Mouse (Mus musculus) spleen, postnatal 4 days (tissue): ENCODE measurements around the gene Meox2.
A peak's percentile ranks its signal among the peaks of the same experiment; 100 is the strongest.
"Not testable (repeated sequence)": the region's sequence is repeated elsewhere in the genome, so short reads cannot be mapped to it uniquely, and the experiment has no call there.

Source experiments
- DNase-seq, 2 experiments: peaks; one replicate each; pipeline ENCODE4 v3.0.0; 2022; ENCODE audit warnings: low spot score in 2 of 2

Gene Meox2

GRCm38 (mm10) chr12:37108390-37108738 lies at the start of gene Meox2:
Meox2 (plus strand) TSS chr12:37108540.
- DNase-seq, result no peak

GRCm38 (mm10) chr12:37072636-37073035 lies 35.7 kb upstream of the Meox2 start:
- no peak for DNase-seq

- DNase-seq, result no peak
These were observed 31.0 kb upstream of the Meox2 start for GRCm38 (mm10) chr12:37077308-37077707.

- DNase-seq, result not testable (repeated sequence)
These were observed 28.3 kb upstream of the Meox2 start for GRCm38 (mm10) chr12:37080005-37080404.

- DNase-seq, result no peak
These were observed 1.8 kb upstream of the Meox2 start for GRCm38 (mm10) chr12:37106541-37106940.

- DNase-seq, result no peak
These were observed 1.2 kb upstream of the Meox2 start for GRCm38 (mm10) chr12:37107150-37107549.

GRCm38 (mm10) chr12:37107713-37108389 lies 489 bp upstream of the Meox2 start:
- no peak for DNase-seq

GRCm38 (mm10) chr12:37108819-37109473 lies 606 bp downstream of the Meox2 start:
- DNase-seq, result peak in 1 of 2 experiments; percentile 11

- DNase-seq, result no peak
These were observed 1.2 kb downstream of the Meox2 start for GRCm38 (mm10) chr12:37109474-37110012.

- DNase-seq, result no peak
These were observed 2.6 kb downstream of the Meox2 start for GRCm38 (mm10) chr12:37110977-37111376.

- DNase-seq, result no peak
These were observed 10.9 kb downstream of the Meox2 start for GRCm38 (mm10) chr12:37119246-37119645.

GRCm38 (mm10) chr12:37123763-37124162 lies 15.4 kb downstream of the Meox2 start:
- DNase-seq, result no peak

GRCm38 (mm10) chr12:37142080-37142703 lies 33.9 kb downstream of the Meox2 start:
- no peak for DNase-seq

- no peak for DNase-seq
These were observed 35.5 kb downstream of the Meox2 start for GRCm38 (mm10) chr12:37143879-37144278.

- DNase-seq, result no peak
These were observed 59.4 kb downstream of the Meox2 start for GRCm38 (mm10) chr12:37167742-37168141.

GRCm38 (mm10) chr12:37173324-37173723 lies 65.0 kb downstream of the Meox2 start:
- no peak for DNase-seq

- DNase-seq, result peak in 1 of 2 experiments; percentile 7
These were observed 75.3 kb downstream of the Meox2 start for GRCm38 (mm10) chr12:37183689-37184088.

- DNase-seq, result no peak
These were observed 80.7 kb downstream of the Meox2 start for GRCm38 (mm10) chr12:37188940-37189488.
